Mouse (Mus musculus): ENCODE data around the gene Fgd5. TPM values are rescaled to one million over a fixed set of nuclear protein-coding genes. Genes with fewer than 3 reads are reported as not detected.
"Not testable (repeated sequence)": the region's sequence is repeated elsewhere in the genome, so short reads cannot be mapped to it uniquely, and the experiment has no call there.

The Fgd5 gene
- polyA plus RNA-seq, 1 experiment from 2014 or later: 21.2 TPM

- no peak for ATAC-seq (ENCODE audit: borderline replicate concordance, extremely low read depth, low FRiP score, low TSS enrichment)
- Histone ChIP-seq H3K27me3 (no peaks in the 10 kb centered on the region), H3K4me1 (no peaks in the 10 kb centered on the region), H3K36me3 (no peaks in the 10 kb centered on the region), H3K4me2 (no peak overlapping the region), H3K27ac (no peak overlapping the region), H3K9me3 (no peaks in the 10 kb centered on the region), H3K4me3 (no peak overlapping the region), H3K9ac (no peak overlapping the region)
- WGBS: 88% methylated on average over 2 of the region's 2 CpGs
These were observed 102.1 kb downstream of the Fgd5 start for GRCm38 (mm10) chr6:92080730-92081129.

- H3K27me3 ChIP-seq: no peaks in the 10 kb centered on the region
- no peak for ATAC-seq (ENCODE audit: borderline replicate concordance, extremely low read depth, low FRiP score, low TSS enrichment)
- H3K9me3 ChIP-seq: no peaks in the 10 kb centered on the region
- WGBS: 72% methylated on average over 4 of the region's 4 CpGs
- no peak overlapping the region for H3K27ac ChIP-seq
- H3K4me2 ChIP-seq: no peak overlapping the region
- H3K4me3 ChIP-seq: no peak overlapping the region
- no peaks in the 10 kb centered on the region for H3K4me1 ChIP-seq
- no peak overlapping the region for H3K9ac ChIP-seq
- H3K36me3 ChIP-seq: no peaks in the 10 kb centered on the region
These were observed 104.1 kb downstream of the Fgd5 start for GRCm38 (mm10) chr6:92082756-92083155.

GRCm38 (mm10) chr6:92084932-92085331, 106.3 kb downstream of the Fgd5 start:
- no peak for ATAC-seq (ENCODE audit: borderline replicate concordance, extremely low read depth, low FRiP score, low TSS enrichment)
- Histone ChIP-seq H3K9me3 (no peaks in the 10 kb centered on the region), H3K27ac (no peak overlapping the region), H3K4me1 (0 out of 2 replicates have a peak, but pooled peaks cover under 1% of the 10 kb centered on the region), H3K27me3 (no peaks in the 10 kb centered on the region), H3K4me2 (no peak overlapping the region), H3K36me3 (no peaks in the 10 kb centered on the region), H3K4me3 (no peak overlapping the region), H3K9ac (no peak overlapping the region)
- 73% methylated on average over 3 of the region's 3 CpGs for WGBS

GRCm38 (mm10) chr6:92089141-92089540, 110.5 kb downstream of the Fgd5 start:
- H3K27me3 ChIP-seq; H3K27ac ChIP-seq; H3K4me2 ChIP-seq; H3K9ac ChIP-seq; H3K9me3 ChIP-seq; H3K4me3 ChIP-seq; H3K36me3 ChIP-seq; ATAC-seq (ENCODE audit: borderline replicate concordance, extremely low read depth, low FRiP score, low TSS enrichment): not testable (repeated sequence)
- 89% methylated on average over 7 of the region's 7 CpGs for WGBS
- peaks cover 18% of the 10 kb centered on the region for H3K4me1 ChIP-seq

GRCm38 (mm10) chr6:92089982-92090381, 111.3 kb downstream of the Fgd5 start:
- Histone ChIP-seq H3K4me3 (no peak overlapping the region), H3K9ac (no peak overlapping the region), H3K4me1 (peaks cover 24% of the 10 kb centered on the region), H3K27me3 (no peaks in the 10 kb centered on the region), H3K36me3 (no peaks in the 10 kb centered on the region), H3K9me3 (no peaks in the 10 kb centered on the region), H3K4me2 (peak overlapping the region; percentile 75; the same call in 1 of the 2 replicates), H3K27ac (no peak overlapping the region)
- ATAC-seq (ENCODE audit: borderline replicate concordance, extremely low read depth, low FRiP score, low TSS enrichment): no peak
- WGBS: 85% methylated on average over 4 of the region's 4 CpGs

GRCm38 (mm10) chr6:92090497-92090896, 111.8 kb downstream of the Fgd5 start:
- peak overlapping the region; percentile 75 for H3K4me2 ChIP-seq
- H3K36me3 ChIP-seq: no peaks in the 10 kb centered on the region
- H3K27ac ChIP-seq: peak overlapping the region; percentile 100
- H3K9me3 ChIP-seq: no peaks in the 10 kb centered on the region
- peak overlapping the region; percentile 96 for H3K9ac ChIP-seq
- H3K27me3 ChIP-seq: no peaks in the 10 kb centered on the region
- peak overlapping the region; percentile 98 for H3K4me3 ChIP-seq
- peaks cover 26% of the 10 kb centered on the region for H3K4me1 ChIP-seq
- WGBS: 5% methylated on average over 4 of the region's 4 CpGs
- no peak for ATAC-seq (ENCODE audit: borderline replicate concordance, extremely low read depth, low FRiP score, low TSS enrichment)

GRCm38 (mm10) chr6:92091130-92091591, 112.5 kb downstream of the Fgd5 start, which contains the start of gene Nr2c2:
Gene Nr2c2 (plus strand): TSS chr6:92091390.
- WGBS: under 1% methylated on average over 33 of the region's 58 CpGs
- Histone ChIP-seq H3K9ac (peak within 1 kb of the TSS; percentile 96), H3K9me3 (no peaks in the 10 kb centered on the region), H3K27me3 (no peaks in the 10 kb centered on the region), H3K4me1 (peaks cover 30% of the 10 kb centered on the region), H3K36me3 (no peaks in the 10 kb centered on the region), H3K27ac (peak within 1 kb of the TSS; percentile 100), H3K4me2 (peak within 1 kb of the TSS; percentile 75), H3K4me3 (peak within 1 kb of the TSS; percentile 98)
- ATAC-seq (ENCODE audit: borderline replicate concordance, extremely low read depth, low FRiP score, low TSS enrichment): peak; percentile 53

GRCm38 (mm10) chr6:92091767-92092489, 113.2 kb downstream of the Fgd5 start:
- peak overlapping the region; percentile 98 for H3K4me3 ChIP-seq
- no peaks in the 10 kb centered on the region for H3K36me3 ChIP-seq
- H3K27ac ChIP-seq: peak overlapping the region; percentile 100
- peaks cover 34% of the 10 kb centered on the region for H3K4me1 ChIP-seq
- WGBS: under 1% methylated on average over 59 of the region's 81 CpGs
- H3K9ac ChIP-seq: peak overlapping the region; percentile 96
- H3K9me3 ChIP-seq: no peaks in the 10 kb centered on the region
- H3K4me2 ChIP-seq: peak overlapping the region; percentile 75
- peak; percentile 99 for ATAC-seq (ENCODE audit: borderline replicate concordance, extremely low read depth, low FRiP score, low TSS enrichment)
- no peaks in the 10 kb centered on the region for H3K27me3 ChIP-seq

- Histone ChIP-seq H3K36me3 (no peaks in the 10 kb centered on the region), H3K9ac (peak overlapping the region; percentile 66), H3K4me1 (peaks cover 34% of the 10 kb centered on the region), H3K9me3 (no peaks in the 10 kb centered on the region), H3K4me3 (peak overlapping the region; percentile 98), H3K4me2 (peak overlapping the region; percentile 75), H3K27ac (peak overlapping the region; percentile 100), H3K27me3 (no peaks in the 10 kb centered on the region)
- WGBS: 22% methylated on average over 3 of the region's 3 CpGs
- ATAC-seq (ENCODE audit: borderline replicate concordance, extremely low read depth, low FRiP score, low TSS enrichment): no peak
These were observed 114.1 kb downstream of the Fgd5 start for GRCm38 (mm10) chr6:92092737-92093136.

- peaks cover 34% of the 10 kb centered on the region for H3K4me1 ChIP-seq
- WGBS: 89% methylated on average over 2 of the region's 2 CpGs
These were observed 115.2 kb downstream of the Fgd5 start for GRCm38 (mm10) chr6:92093869-92094268.

GRCm38 (mm10) chr6:92100679-92101360, 122.1 kb downstream of the Fgd5 start:
- Histone ChIP-seq H3K27me3 (no peaks in the 10 kb centered on the region), H3K36me3 (0 out of 2 replicates have a peak, but pooled peaks cover 2% of the 10 kb centered on the region), H3K4me2 (no peak overlapping the region), H3K9ac (no peak overlapping the region), H3K27ac (no peak overlapping the region), H3K9me3 (no peaks in the 10 kb centered on the region), H3K4me1 (0 out of 2 replicates have a peak, but pooled peaks cover 7% of the 10 kb centered on the region), H3K4me3 (no peak overlapping the region)
- 64% methylated on average over 2 of the region's 2 CpGs for WGBS
- no peak for ATAC-seq (ENCODE audit: borderline replicate concordance, extremely low read depth, low FRiP score, low TSS enrichment)

More at GRCm38 (mm10) chr6:92093869-92094268, 115.2 kb downstream of the Fgd5 start:
- no peak for ATAC-seq (ENCODE audit: borderline replicate concordance, extremely low read depth, low FRiP score, low TSS enrichment)
- H3K27me3 ChIP-seq: no peaks in the 10 kb centered on the region
- H3K27ac ChIP-seq: no peak overlapping the region
- no peak overlapping the region for H3K9ac ChIP-seq
- no peaks in the 10 kb centered on the region for H3K9me3 ChIP-seq
- peak overlapping the region; percentile 75; the same call in 1 of the 2 replicates for H3K4me2 ChIP-seq
- no peak overlapping the region for H3K4me3 ChIP-seq
- H3K36me3 ChIP-seq: no peaks in the 10 kb centered on the region

GRCm38 (mm10) chr6:92124547-92124946, 145.9 kb downstream of the Fgd5 start:
- no peak overlapping the region for H3K4me3 ChIP-seq
- no peak for ATAC-seq (ENCODE audit: borderline replicate concordance, extremely low read depth, low FRiP score, low TSS enrichment)
- H3K9me3 ChIP-seq: no peaks in the 10 kb centered on the region
- H3K4me1 ChIP-seq: no peaks in the 10 kb centered on the region
- H3K4me2 ChIP-seq: no peak overlapping the region
- H3K9ac ChIP-seq: no peak overlapping the region
- H3K36me3 ChIP-seq: no peaks in the 10 kb centered on the region
- no peaks in the 10 kb centered on the region for H3K27me3 ChIP-seq
- H3K27ac ChIP-seq: no peak overlapping the region

All from lung, embryonic 15.5 days (tissue).